Mouse (Mus musculus) 3T3-L1 (cell line): Measurements from ENCODE around the gene Sec23ip.
A peak's percentile ranks its signal among the peaks of the same experiment; 100 is the strongest.
"Not testable (repeated sequence)": the region's sequence is repeated elsewhere in the genome, so short reads cannot be mapped to it uniquely, and the experiment has no call there.

Experiments
- DNase-seq: peaks from one replicate; pipeline ENCODE4 v3.0.0-alpha.2; 2015; ENCODE audit warnings: low read depth, low spot score

Sec23ip gene

GRCm38 (mm10) chr7:128744684-128745485 is at the start of gene Sec23ip:
Sec23ip (plus strand) TSS chr7:128744943.
- peak; percentile 99 for DNase-seq

GRCm38 (mm10) chr7:128699959-128700358 is 44.8 kb upstream of the Sec23ip start:
- not testable (repeated sequence) for DNase-seq

DNA sequence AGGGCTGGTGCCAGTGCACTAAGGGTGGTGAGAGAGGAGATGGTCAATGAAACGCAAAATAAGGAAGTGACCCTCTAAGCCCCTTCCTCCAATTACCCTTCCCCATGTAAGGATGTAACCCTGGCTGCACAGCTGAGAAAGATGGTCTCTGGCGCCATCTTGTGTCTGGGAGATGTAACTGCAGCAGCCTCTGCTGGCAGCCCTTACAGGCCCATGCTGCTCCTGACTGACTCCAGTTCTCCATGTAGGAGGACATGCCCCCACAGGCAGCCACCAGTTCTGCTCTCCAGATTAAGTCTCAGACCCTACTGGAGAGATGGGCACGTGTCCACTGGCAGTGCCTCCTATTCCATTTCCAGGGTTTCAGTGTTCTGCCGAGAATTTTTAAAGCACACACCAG is 39.0 kb upstream of the Sec23ip start:
- DNase-seq, result peak; percentile 69

DNA sequence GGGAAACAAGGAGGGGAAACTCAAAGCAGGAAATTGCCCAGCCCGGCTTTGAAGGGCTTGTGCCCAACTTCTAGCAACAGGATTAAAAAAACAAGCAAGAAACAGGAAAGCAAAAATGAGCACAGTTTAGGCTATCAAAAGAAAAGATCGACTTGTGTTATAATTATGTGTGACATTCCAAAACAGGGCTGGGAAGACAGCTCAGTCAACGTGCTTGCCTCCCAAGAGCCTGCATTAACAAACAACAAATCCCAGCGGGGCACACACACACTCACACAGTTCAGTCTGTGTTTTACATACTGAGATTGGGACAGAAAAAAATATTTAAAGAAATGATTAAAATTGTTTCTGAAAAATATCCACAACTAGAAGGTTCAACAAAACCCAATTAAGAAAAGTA is 26.8 kb upstream of the Sec23ip start:
- no peak for DNase-seq

DNA sequence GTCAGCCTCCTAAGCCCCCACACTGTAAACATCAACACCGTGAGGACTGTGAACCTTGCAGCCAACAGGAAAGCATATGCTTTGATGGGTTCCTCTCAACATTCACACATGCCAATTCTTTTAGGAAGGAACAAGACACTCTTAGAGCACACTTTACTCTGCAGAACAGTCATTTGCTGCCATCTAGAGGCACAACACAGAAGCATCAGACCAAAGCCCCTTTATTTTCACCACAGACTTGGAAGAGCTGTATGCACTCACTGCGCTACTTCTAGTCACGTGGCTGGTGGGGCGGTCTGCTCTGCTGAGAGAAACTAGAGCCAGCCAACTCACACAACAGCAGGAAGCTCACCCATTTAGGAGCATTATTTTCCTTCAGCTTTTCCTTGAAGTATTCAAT is 20.0 kb upstream of the Sec23ip start:
- peak; percentile 70 for DNase-seq

- DNase-seq, result no peak
Observed at GRCm38 (mm10) chr7:128725189-128725588, 19.6 kb upstream of the Sec23ip start.

GRCm38 (mm10) chr7:128726999-128727398 is 17.7 kb upstream of the Sec23ip start:
- DNase-seq, result no peak

- DNase-seq, result no peak
Observed at GRCm38 (mm10) chr7:128727701-128728100, 17.0 kb upstream of the Sec23ip start.

DNA sequence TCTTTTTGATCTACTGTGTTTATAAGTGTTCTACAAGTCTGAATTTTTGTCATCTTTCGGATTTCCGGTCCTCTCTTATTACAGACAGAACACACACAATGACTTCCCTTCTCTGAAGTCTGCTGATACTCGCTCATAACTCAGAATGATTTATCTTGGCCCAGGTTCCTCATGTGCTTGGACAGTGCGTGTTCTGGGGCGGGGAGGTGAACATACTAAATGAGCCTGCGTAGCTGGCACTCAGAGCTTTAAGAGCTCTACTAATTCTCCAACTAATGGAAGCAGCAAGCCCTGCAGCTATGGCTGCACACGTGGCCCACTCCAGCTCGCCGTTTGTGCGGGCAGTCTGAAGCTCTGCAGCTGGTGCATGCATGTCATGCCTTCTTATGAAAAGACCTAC is 16.0 kb upstream of the Sec23ip start:
- no peak for DNase-seq

DNA sequence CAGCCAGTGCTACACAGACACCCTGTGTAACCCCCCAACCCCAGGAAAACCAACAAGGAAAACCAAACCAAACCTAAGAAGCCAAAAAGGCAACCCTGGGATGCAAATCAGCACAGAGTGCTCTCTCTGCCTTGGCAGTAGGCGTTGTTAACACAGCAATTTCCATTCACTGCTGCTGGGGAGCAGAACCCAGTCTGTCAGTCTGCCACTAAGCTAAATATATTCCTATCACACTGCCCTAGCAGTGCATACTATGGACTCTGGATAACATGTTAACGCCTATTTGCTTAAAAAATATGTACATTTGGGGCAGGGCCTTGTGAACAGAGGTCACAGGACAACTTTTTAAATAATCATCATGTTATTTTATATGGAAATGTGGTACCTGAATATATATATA is 13.2 kb upstream of the Sec23ip start:
- no peak for DNase-seq

GRCm38 (mm10) chr7:128738041-128738440 is 6.7 kb upstream of the Sec23ip start:
- DNase-seq, result no peak

DNA sequence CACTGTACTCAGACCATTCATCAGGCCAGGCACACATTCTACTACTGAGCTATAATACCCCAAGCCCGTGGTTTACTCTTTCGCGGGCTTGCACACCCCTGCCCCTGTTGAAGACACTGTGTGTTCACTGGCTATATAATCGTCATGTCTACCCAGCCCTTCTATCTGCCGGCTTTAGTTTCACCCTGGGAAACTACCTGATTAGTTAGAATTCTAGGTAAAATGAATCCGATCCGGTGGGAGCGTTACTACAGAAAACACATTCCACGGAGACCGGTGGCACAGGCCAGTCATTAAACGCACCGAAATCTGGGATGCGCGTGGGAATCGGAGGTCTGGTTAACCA is 5.7 kb upstream of the Sec23ip start:
- DNase-seq, result no peak

GRCm38 (mm10) chr7:128739462-128740277 is 5.1 kb upstream of the Sec23ip start:
- peak; percentile 48 for DNase-seq

- peak; percentile 89 for DNase-seq
Observed at GRCm38 (mm10) chr7:128740334-128740733, 4.4 kb upstream of the Sec23ip start, which contains the start of gene Mcmbp. Mcmbp (minus strand) TSS chr7:128740495.

GRCm38 (mm10) chr7:128743898-128744297 is 845 bp upstream of the Sec23ip start:
- peak; percentile 61 for DNase-seq

GRCm38 (mm10) chr7:128746151-128746550 is 1.4 kb downstream of the Sec23ip start:
- DNase-seq, result no peak

GRCm38 (mm10) chr7:128748758-128749157 is 4.0 kb downstream of the Sec23ip start:
- DNase-seq, result peak; percentile 39

GRCm38 (mm10) chr7:128750296-128750695 is 5.6 kb downstream of the Sec23ip start:
- no peak for DNase-seq

DNA sequence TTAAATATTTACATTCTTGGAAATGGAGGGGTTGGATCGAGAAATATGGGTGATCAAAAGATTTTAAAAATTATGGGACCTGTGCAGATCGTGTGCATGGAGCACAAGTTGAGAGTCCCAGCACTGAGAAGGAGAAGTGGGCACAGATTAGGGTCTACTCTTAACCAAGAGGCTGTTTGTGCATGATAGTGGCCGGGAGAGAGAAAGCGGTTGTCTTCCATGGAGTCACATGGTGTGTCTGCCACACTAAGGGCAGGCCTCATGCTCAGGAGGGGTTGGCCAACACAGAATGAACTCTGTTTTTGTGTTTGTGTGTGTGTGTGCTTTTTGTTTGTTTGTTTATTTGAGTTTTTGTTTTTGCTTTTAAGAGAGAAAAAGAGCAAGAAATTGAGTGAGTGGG is 7.3 kb downstream of the Sec23ip start:
- DNase-seq, result no peak

- no peak for DNase-seq
Observed at GRCm38 (mm10) chr7:128755396-128755795, 10.7 kb downstream of the Sec23ip start.

- no peak for DNase-seq
Observed at GRCm38 (mm10) chr7:128758948-128759347, 14.2 kb downstream of the Sec23ip start.

GRCm38 (mm10) chr7:128766696-128767095 is 22.0 kb downstream of the Sec23ip start:
- no peak for DNase-seq

DNA sequence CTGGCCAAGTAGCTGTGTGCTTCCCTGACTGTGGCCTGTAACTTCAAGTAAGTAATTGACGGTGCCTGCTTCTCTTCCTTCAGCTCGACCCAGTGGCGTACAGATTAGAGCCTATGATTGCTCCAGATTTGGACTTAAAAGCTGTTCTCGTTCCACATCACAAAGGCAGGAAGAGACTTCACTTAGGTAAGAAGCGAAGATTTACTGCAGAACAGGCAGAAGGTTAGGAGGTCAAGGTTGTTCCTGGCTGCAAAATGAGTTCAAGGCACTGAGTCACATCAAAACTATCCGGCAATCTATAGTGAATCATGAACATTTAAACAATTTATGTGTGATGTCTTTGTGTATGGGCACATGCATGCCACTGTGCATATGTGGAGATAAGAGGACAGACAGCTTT is 32.5 kb downstream of the Sec23ip start:
- no peak for DNase-seq
